Mouse (Mus musculus): ENCODE data around the gene Ccdc194. TPM values are rescaled to one million over a fixed set of nuclear protein-coding genes. Genes with fewer than 3 reads are reported as not detected.

The Ccdc194 gene
- total and polyA plus RNA-seq, 2 experiments from 2014 or later: 0.27 TPM; not detected in 1

DNA sequence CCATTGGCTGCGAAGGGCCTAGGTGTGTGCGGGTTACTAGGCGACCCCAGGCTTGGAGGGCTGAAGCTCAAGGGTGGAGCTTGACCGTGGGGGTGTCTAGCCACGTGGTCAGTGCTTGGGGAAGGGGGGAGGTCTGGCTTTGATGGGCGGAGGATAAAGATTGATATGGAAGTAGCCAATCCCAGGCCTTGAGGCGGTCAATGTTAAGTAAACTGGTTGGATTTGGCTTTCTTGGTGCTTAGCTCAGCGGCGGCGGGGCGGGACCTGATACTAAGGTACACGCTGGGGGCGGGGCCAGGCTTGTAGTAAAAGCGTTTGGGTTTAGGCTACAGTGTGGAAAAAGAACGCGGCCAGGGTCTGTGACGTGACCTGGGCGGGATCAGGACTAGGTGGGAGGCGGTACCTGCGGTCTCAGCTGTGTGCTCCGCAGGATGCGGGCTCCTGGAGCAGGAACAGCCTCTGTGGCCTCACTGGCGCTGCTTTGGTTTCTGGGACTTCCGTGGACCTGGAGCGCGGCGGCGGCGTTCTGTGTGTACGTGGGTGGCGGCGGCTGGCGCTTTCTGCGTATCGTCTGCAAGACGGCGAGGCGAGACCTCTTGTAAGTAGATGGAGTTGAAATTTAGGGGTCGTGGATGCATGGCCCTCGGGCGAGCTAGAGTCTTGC lies 44.9 kb upstream of the Ccdc194 start:
- H3K4me3 ChIP-seq (ENCODE audit: low read depth, low read length): peak overlapping the region; percentile 65
- DNase-seq (ENCODE audit: low spot score) (peak; percentile 99), ATAC-seq (ENCODE audit: low FRiP score) (peak; percentile 90)
- H3K36me3 ChIP-seq (ENCODE audit: insufficient read depth, low read length): no peaks in the 10 kb centered on the region
- peak; percentile 22; the same call in 1 of the 2 replicates for TF ChIP-seq CTCF (IDR thresholded peaks at IDR 0.05)
- H3K9ac ChIP-seq (replicated peaks; ENCODE audit: low read length, poor library complexity, severe bottlenecking): peak overlapping the region; percentile 79
- 0 out of 2 replicates have a peak, but pooled peaks cover 4% of the 10 kb centered on the region for H3K27me3 ChIP-seq (ENCODE audit: insufficient read depth, low read length)
- H3K27ac ChIP-seq (ENCODE audit: low read depth, low read length): peak overlapping the region; percentile 89
- H3K4me1 ChIP-seq (ENCODE audit: insufficient read depth, low read length): peaks cover 8% of the 10 kb centered on the region; the same call in 1 of the 2 replicates
- H3K9me3 ChIP-seq (ENCODE audit: low read length): no peaks in the 10 kb centered on the region
- under 1% methylated on average over 41 of the region's 41 CpGs for WGBS
- H3K4me2 ChIP-seq (ENCODE audit: low read depth, low read length, poor library complexity, severe bottlenecking): peak overlapping the region; percentile 77

DNA sequence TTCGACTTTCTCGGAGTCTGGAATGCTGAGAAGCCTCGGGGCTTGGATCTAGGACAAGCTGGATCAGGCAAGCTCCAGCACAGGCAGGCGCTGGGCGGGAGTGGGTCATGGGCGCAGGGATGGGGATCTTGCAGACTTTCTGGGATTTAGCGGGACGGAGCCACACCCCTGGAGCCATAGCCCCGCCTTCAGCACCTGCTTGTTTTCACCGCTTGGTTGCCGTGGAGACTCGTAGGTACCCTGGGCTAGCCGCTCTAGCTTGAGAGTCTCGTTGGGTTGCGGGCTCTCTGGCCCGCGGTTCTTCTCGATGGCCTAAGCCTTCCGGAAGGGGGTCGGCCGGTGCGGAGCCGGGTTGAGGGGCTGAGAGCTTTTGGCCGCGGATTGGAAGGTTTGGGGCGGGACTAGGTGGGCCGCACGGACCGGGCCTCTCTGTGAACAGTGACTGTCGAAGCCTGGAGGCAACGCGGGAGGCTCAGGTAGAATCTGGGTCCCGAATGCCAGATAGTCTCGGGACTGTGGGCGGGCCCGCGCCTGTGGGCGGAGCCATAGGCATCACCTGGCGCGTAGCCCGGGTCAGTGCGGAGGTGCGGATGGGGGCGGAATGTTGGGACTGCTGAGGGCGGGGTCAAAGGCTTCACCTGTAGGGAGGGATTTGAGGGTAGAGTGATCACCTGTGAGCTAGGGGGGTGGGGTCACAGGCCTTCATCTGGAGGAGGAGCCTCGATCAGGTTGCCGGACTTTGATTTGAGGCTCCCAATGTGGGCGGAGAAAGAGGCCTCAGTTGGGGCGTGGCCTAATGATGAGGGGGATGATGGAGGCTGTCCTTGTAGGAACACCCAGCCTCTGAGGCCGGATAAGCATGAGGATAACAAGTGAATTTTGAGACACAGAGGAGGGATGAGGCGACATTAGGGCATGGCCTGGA lies 44.1 kb upstream of the Ccdc194 start:
- Histone ChIP-seq H3K9ac (replicated peaks; ENCODE audit: low read length, poor library complexity, severe bottlenecking) (peak overlapping the region; percentile 79), H3K27me3 (ENCODE audit: insufficient read depth, low read length) (0 out of 2 replicates have a peak, but pooled peaks cover 4% of the 10 kb centered on the region), H3K4me3 (ENCODE audit: low read depth, low read length) (peak overlapping the region; percentile 65), H3K9me3 (ENCODE audit: low read length) (no peaks in the 10 kb centered on the region), H3K36me3 (ENCODE audit: insufficient read depth, low read length) (no peaks in the 10 kb centered on the region), H3K4me2 (ENCODE audit: low read depth, low read length, poor library complexity, severe bottlenecking) (peak overlapping the region; percentile 77), H3K27ac (ENCODE audit: low read depth, low read length) (peak overlapping the region; percentile 89), H3K4me1 (ENCODE audit: insufficient read depth, low read length) (peaks cover 8% of the 10 kb centered on the region; the same call in 1 of the 2 replicates)
- DNase-seq (ENCODE audit: low spot score) (peak; percentile 95), ATAC-seq (ENCODE audit: low FRiP score) (peak; percentile 79)
- WGBS: under 1% methylated on average over 50 of the region's 51 CpGs
- no peak; the same call in 1 of the 2 replicates for TF ChIP-seq CTCF (IDR thresholded peaks at IDR 0.05)

DNA sequence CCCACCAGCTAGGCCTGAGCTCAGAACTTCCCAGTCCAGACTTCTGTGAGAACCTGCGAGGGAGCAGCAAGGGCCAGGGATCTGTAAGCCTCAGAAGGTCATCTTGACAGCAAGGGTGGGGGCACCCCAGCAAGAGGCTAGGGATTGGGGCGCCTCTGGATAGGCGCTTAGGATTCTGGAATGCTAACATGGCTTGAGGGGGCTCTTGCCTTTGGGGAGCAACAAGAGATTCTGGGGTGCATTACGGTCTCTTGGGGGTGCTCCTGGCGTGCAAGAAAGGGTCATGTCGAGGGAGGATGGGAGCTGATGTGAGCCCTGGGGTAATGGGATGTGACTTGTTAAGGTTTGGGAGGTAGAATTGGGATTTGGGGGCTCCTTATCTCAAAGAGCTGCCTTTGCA lies 43.4 kb upstream of the Ccdc194 start:
- ATAC-seq (ENCODE audit: low FRiP score) (no peak), DNase-seq (ENCODE audit: low spot score) (no peak)
- Histone ChIP-seq H3K27ac (ENCODE audit: low read depth, low read length) (peak overlapping the region; percentile 89), H3K9me3 (ENCODE audit: low read length) (no peaks in the 10 kb centered on the region), H3K27me3 (ENCODE audit: insufficient read depth, low read length) (0 out of 2 replicates have a peak, but pooled peaks cover 4% of the 10 kb centered on the region), H3K4me1 (ENCODE audit: insufficient read depth, low read length) (peaks cover 8% of the 10 kb centered on the region; the same call in 1 of the 2 replicates), H3K9ac (replicated peaks; ENCODE audit: low read length, poor library complexity, severe bottlenecking) (peak overlapping the region; percentile 79), H3K4me3 (ENCODE audit: low read depth, low read length) (peak overlapping the region; percentile 65), H3K36me3 (ENCODE audit: insufficient read depth, low read length) (no peaks in the 10 kb centered on the region), H3K4me2 (ENCODE audit: low read depth, low read length, poor library complexity, severe bottlenecking) (peak overlapping the region; percentile 77)
- no peak for TF ChIP-seq CTCF (IDR thresholded peaks at IDR 0.05)
- 18% methylated on average over 6 of the region's 6 CpGs for WGBS

DNA sequence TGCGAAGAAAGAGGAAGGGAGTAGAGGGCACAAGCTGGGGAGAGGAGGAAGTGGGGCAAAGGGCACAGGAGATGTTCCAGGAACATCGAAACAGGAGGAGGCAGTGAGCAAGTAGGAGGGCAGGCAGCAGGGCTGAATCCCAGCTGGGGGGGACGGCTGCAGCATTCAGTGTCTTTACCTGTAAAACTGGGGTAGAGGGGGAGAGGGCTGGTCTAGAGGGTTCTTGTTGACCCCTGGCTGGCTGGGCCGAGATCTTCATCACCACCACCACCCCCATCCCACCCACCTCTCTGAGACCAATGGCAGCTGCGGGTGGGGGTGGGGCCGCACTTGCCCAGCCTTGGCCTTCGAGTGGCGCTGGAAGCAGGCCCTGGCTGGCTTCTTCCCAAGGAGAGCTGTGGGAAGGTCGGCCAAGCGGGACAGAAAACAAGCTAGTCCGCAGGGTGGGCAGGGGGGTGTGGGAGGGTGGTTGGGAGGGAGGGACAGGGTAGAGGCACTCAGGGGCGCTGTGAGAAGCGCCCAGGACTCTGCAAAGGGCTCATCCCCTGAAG lies 43.0 kb upstream of the Ccdc194 start, which contains the start of gene Slc27a1:
Gene Slc27a1 (plus strand): TSS at position 496 of the 551 bp plus-strand sequence.
- Histone ChIP-seq H3K4me3 (ENCODE audit: low read depth, low read length) (peak within 1 kb of the TSS; percentile 65), H3K9me3 (ENCODE audit: low read length) (no peaks in the 10 kb centered on the region), H3K4me1 (ENCODE audit: insufficient read depth, low read length) (peaks cover 8% of the 10 kb centered on the region; the same call in 1 of the 2 replicates), H3K27me3 (ENCODE audit: insufficient read depth, low read length) (0 out of 2 replicates have a peak, but pooled peaks cover 4% of the 10 kb centered on the region), H3K27ac (ENCODE audit: low read depth, low read length) (peak within 1 kb of the TSS; percentile 89), H3K9ac (replicated peaks; ENCODE audit: low read length, poor library complexity, severe bottlenecking) (peak within 1 kb of the TSS; percentile 79), H3K4me2 (ENCODE audit: low read depth, low read length, poor library complexity, severe bottlenecking) (peak within 1 kb of the TSS; percentile 77), H3K36me3 (ENCODE audit: insufficient read depth, low read length) (no peaks in the 10 kb centered on the region)
- WGBS: 13% methylated on average over 11 of the region's 13 CpGs
- TF ChIP-seq CTCF (IDR thresholded peaks at IDR 0.05): no peak
- 0 out of 2 replicates have a peak, but pooled peaks have one; percentile 2 for ATAC-seq (ENCODE audit: low FRiP score)
- peak; percentile 80 for DNase-seq (ENCODE audit: low spot score)

DNA sequence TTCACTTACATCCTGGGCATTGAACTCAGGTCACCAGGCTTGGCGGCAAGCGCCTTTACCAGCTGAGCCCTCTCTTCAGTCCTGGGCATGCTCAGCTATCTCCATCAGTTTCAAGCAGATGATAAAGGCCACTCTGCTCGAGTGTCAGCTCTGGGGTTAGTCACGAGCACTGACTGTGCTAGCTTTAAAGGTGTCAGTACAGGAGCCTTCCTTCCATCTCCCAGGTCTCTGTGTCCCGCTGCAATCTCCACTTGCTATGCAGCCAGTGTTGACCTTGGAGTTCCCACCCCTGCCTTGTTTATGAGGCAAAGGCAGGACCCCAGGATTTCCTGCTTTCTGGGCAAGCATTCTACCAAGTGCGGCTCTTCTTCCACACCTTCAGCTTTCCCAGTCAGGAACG lies 42.1 kb upstream of the Ccdc194 start:
- WGBS: 79% methylated on average over 7 of the region's 7 CpGs

More for the DNA sequence above, 42.1 kb upstream of the Ccdc194 start:
- no peak for DNase-seq (ENCODE audit: low spot score)
- no peak for TF ChIP-seq CTCF (IDR thresholded peaks at IDR 0.05)
- H3K9ac ChIP-seq (replicated peaks; ENCODE audit: low read length, poor library complexity, severe bottlenecking): no peak overlapping the region
- H3K4me1 ChIP-seq (ENCODE audit: insufficient read depth, low read length): peaks cover 8% of the 10 kb centered on the region; the same call in 1 of the 2 replicates
- H3K4me2 ChIP-seq (ENCODE audit: low read depth, low read length, poor library complexity, severe bottlenecking): no peak overlapping the region
- no peaks in the 10 kb centered on the region for H3K36me3 ChIP-seq (ENCODE audit: insufficient read depth, low read length)
- ATAC-seq (ENCODE audit: low FRiP score): no peak
- H3K27ac ChIP-seq (ENCODE audit: low read depth, low read length): no peak overlapping the region
- H3K27me3 ChIP-seq (ENCODE audit: insufficient read depth, low read length): 0 out of 2 replicates have a peak, but pooled peaks cover 6% of the 10 kb centered on the region
- H3K4me3 ChIP-seq (ENCODE audit: low read depth, low read length): no peak overlapping the region
- H3K9me3 ChIP-seq (ENCODE audit: low read length): no peaks in the 10 kb centered on the region

Data from midbrain, postnatal 0 days (tissue).